Mouse (Mus musculus) bone marrow macrophage, adult 2 months (primary cell): ENCODE results near the gene Olfr1270.
"Not testable (repeated sequence)": the region's sequence is repeated elsewhere in the genome, so short reads cannot be mapped to it uniquely, and the experiment has no call there.

Source experiments
- CTCF ChIP-seq: IDR thresholded peaks from 2 replicates; pipeline ENCODE4 v1.5.1; 2012; ENCODE audit warnings: low read depth, mild to moderate bottlenecking, low read length, moderate library complexity
- POLR2A ChIP-seq: IDR thresholded peaks from 2 replicates; pipeline ENCODE4 v1.6.1; 2012; ENCODE audit warnings: mild to moderate bottlenecking, low read depth, low read length, borderline replicate concordance

DNA sequence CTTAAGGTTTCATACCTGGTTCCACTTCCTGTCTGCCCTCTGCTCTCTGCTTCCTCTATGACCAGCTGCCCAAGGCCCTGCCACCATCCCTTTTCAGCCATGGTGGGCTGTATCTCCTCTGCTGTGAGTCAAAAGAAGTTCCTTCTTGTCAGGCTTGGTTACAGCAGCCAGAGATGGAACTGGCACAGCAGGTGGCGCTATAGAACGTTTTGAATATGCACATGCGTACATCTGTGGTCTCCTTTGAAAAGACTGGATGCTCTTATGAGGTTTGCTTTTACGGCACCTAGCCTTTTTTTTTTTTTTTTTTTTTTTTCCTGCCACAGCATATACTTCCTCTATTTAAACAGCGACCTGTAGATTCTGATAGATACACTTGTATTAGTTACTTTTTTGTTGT is 34.2 kb upstream of the Olfr1270 start:
- TF ChIP-seq CTCF, POLR2A: not testable (repeated sequence)
